Mouse (Mus musculus) ES-E14 (cell line): ENCODE data around the gene Rsad2. TPM values are rescaled to one million over a fixed set of nuclear protein-coding genes. Genes with fewer than 3 reads are reported as not detected.

ENCODE experiments used
- DNase-seq: peaks from one replicate; pipeline ENCODE4 v3.0.0-alpha.2; 2013; ENCODE audit warnings: low read depth, low spot score
- H3K27ac ChIP-seq: 2 replicates; pipeline ENCODE4 v1.5.1; 2012; ENCODE audit warnings: low read depth, mild to moderate bottlenecking, low read length, moderate library complexity, mixed read lengths; ENCODE audit not compliant: poor library complexity, insufficient read depth, severe bottlenecking
- H3K36me3 ChIP-seq: 2 replicates; pipeline ENCODE4 v1.6.1; 2012; ENCODE audit warnings: mild to moderate bottlenecking, low read length, moderate library complexity, mixed read lengths; ENCODE audit not compliant: control insufficient read depth, poor library complexity, insufficient read depth, severe bottlenecking
- H3K4me1 ChIP-seq, 2 experiments: fragments of 150-350 bp in 1 of 2; sonication (generic) in 1 of 2; 2 replicates each; pipeline ENCODE4 v1.6.1; 2012; ENCODE audit warnings: low read length in 2 of 2, mild to moderate bottlenecking in 1 of 2, mixed read lengths in 1 of 2; ENCODE audit not compliant: control insufficient read depth in 2 of 2, insufficient read depth in 2 of 2, poor library complexity in 1 of 2
- H3K4me3 ChIP-seq, 2 experiments: fragments of 150-350 bp in 1 of 2; sonication (generic) in 1 of 2; 2 replicates each; pipeline ENCODE4 v1.5.1; 2012; ENCODE audit warnings: low read length in 2 of 2, low read depth in 1 of 2, mild to moderate bottlenecking in 1 of 2, mixed read lengths in 1 of 2; ENCODE audit not compliant: insufficient read depth in 1 of 2, poor library complexity in 1 of 2, severe bottlenecking in 1 of 2
- H3K9ac ChIP-seq: 2 replicates; pipeline ENCODE4 v1.6.1; 2012; ENCODE audit warnings: low read depth, mild to moderate bottlenecking, low read length, mixed read lengths; ENCODE audit not compliant: poor library complexity, insufficient read depth, severe bottlenecking
- H3K9me3 ChIP-seq: fragments of 150-350 bp; sonication (generic); 2 replicates; pipeline ENCODE4 v1.6.1; 2012; ENCODE audit warnings: low read depth, mild to moderate bottlenecking, low read length; ENCODE audit not compliant: control insufficient read depth, insufficient read depth
- CHD2 ChIP-seq: IDR thresholded peaks from 2 replicates; pipeline ENCODE4 v1.6.1; 2014; ENCODE audit warnings: mild to moderate bottlenecking, low read depth, low read length, inconsistent platforms
- HCFC1 ChIP-seq: IDR thresholded peaks from 2 replicates; pipeline ENCODE4 v1.6.1; 2012; ENCODE audit warnings: low read length, inconsistent platforms, borderline replicate concordance; ENCODE audit not compliant: insufficient read depth
- MAFK ChIP-seq: IDR thresholded peaks from 2 replicates; pipeline ENCODE4 v1.6.1; 2014; ENCODE audit warnings: mild to moderate bottlenecking, low read depth, low read length, inconsistent platforms; ENCODE audit not compliant: insufficient read depth
- ZC3H11A ChIP-seq: IDR thresholded peaks from 2 replicates; pipeline ENCODE4 v1.6.1; 2012; ENCODE audit warnings: low read depth, mild to moderate bottlenecking, inconsistent platforms, low read length, borderline replicate concordance
- ZNF384 ChIP-seq: IDR thresholded peaks from 2 replicates; pipeline ENCODE4 v1.6.1; 2012; ENCODE audit warnings: low read depth, low read length, inconsistent platforms
- in situ Hi-C, 2 experiments: fragments of 600-800 bp; cut with MboI; formaldehyde crosslinking; loops; one replicate each; pipeline ENCODE4 v1.15.1; 2025; ENCODE audit warnings: low sequenced_read_pairs in 2 of 2, inconsistent platforms in 1 of 2; ENCODE audit not compliant: unreplicated experiment in 2 of 2
- total RNA-seq: library from RNA; depleted of rRNA; stranded (reverse); fragments of 300-350 nt; gene quantifications from 2 replicates; pipeline ENCODE4 v1.2.3, GENCODE M21; 2012; rRNA removed

Gene Rsad2
- total RNA-seq, 1 experiment: 0.27 TPM

DNA sequence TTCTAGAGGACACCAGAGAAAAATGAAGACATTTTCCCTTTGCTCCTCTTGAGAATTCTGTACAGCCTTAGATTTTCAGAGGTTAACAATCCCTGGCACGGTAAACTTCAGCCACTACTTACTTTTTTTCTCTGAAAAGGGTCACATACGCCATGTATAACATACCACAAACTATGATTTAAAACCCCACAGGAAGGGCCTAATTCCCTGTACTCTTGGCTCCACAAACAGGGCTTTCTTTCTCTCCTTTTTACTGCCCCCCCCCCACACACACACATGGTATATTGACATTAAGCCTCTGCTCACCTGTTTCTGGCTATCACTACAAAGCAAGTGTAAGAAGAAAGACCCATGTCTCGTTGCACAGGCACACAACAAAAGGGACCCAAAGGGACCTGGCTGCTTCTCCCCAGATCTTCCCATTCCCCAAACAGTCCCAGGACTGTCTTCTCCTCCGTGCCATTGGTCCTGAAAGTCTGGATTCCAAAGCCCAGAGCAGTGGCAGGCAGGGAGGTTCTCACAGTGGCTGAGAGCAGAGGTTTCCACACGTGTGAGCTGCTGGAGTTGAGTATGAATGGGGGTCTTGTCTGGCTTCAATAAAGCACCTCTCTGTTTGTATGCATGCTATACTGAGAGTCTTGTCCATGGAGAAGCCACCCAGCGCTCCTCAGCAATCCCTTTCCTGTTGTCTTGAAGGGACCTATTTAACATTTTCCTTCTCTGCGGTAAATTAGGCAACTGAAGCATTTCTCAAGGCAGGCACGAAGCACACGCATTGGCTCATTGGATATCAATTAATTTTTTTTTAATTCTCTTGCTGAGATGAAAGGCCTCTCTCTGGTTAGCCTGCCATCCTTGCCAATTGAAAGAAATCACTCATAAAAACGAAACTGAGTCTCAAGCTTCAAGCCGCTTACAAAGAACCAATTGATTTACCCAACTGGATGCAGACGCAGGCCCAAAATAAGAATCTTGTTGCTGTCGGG is 61.5 kb downstream of the Rsad2 start:
- no peak for DNase-seq
- no peaks in the 10 kb centered on the region for H3K36me3 ChIP-seq
- H3K4me1 ChIP-seq: no peaks in the 10 kb centered on the region
- TF ChIP-seq ZC3H11A (no peak), ZNF384 (no peak), MAFK (no peak)
- no peaks in the 10 kb centered on the region for H3K9me3 ChIP-seq
- in situ Hi-C loops: no loop called here
- no peak overlapping the region for H3K9ac ChIP-seq
- H3K27ac ChIP-seq: no peak overlapping the region
- no peak overlapping the region for H3K4me3 ChIP-seq

DNA sequence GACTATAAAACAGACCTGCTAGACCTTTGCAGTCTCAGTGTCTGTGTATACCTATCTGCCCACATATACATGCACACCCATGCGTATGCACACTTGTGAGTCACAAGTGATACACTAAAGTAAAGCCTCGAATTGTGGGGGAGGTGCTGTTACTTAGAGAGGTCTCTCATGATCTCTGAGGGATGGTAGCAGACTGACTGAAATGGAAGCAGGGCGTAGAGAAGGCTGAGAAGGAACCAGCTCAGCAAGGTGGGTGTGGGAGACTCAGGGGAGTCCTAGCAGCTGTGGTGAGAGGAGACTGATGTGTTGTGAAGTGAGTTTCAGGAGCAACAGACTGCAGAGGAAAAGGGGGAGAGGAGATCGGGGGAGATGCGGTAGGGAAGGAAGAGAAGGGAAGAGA is 63.0 kb downstream of the Rsad2 start:
- no peak overlapping the region for H3K4me3 ChIP-seq
- H3K27ac ChIP-seq: no peak overlapping the region
- H3K36me3 ChIP-seq: no peaks in the 10 kb centered on the region
- no peak for DNase-seq
- in situ Hi-C loops: no loop called here
- no peaks in the 10 kb centered on the region for H3K9me3 ChIP-seq
- no peak for TF ChIP-seq ZNF384
- no peak for TF ChIP-seq CHD2
- no peak for TF ChIP-seq ZC3H11A
- no peak for TF ChIP-seq HCFC1
- TF ChIP-seq MAFK: no peak
- H3K4me1 ChIP-seq: no peaks in the 10 kb centered on the region
- H3K9ac ChIP-seq: no peak overlapping the region

Other genes starting within 250 kb of the Rsad2 start
- 1.6 and 3.3 TPM in 2 replicates for gene Rnf144a, start 41.2 kb downstream of the Rsad2 start, total RNA-seq
- gene Cmpk2, start 12.8 kb upstream of the Rsad2 start, total RNA-seq: 0.27 and 0.42 TPM in 2 replicates